Mouse (Mus musculus) B cell, adult 2 months (primary cell): ENCODE data around the gene Jph4.
A peak's percentile ranks its signal among the peaks of the same experiment; 100 is the strongest.

ENCODE experiments used
- DNase-seq, 2 experiments: peaks; one replicate each; pipeline ENCODE4 v3.0.0; 2022

The Jph4 gene

DNA sequence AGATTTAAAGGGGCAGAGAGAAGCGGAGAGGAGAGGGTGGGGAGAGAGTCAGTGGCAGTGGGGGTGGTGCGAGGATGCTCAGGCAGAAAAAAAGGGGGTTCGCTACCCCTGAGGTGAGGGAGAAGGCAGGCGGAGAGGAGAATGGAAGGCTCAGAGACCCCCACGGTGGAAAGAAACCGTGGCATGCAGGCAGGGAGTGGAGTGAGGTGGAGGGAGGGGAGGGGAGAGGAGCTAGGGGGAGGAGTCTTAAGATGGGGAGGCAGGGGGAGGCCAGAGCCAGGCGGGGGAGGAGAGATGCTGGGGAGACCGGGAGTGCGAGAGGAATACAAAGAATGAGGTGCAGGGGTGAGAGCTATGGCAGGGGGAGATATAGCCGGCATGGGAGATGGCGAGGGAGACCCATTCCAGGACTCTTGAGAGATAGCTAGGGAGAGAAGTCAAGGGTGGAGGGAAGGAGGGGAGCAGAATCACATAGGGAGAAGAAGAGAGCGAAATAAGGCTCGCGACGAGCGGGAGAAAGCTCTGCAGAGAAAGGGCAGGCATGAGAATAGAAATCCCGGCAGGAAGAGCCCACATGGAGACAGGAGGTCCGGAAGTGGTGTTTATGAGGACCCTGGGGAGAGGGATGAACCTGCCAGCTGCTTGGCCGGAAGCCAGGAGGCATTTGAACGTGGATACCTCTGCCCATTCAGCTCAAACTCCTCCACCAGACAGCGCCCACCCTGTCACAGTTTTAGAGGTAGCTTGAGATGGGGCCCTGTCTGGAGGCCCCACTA is at the start of gene Jph4:
Jph4 (minus strand) TSS at position 511 of the 776 bp plus-strand sequence.
- no peak for DNase-seq

DNA sequence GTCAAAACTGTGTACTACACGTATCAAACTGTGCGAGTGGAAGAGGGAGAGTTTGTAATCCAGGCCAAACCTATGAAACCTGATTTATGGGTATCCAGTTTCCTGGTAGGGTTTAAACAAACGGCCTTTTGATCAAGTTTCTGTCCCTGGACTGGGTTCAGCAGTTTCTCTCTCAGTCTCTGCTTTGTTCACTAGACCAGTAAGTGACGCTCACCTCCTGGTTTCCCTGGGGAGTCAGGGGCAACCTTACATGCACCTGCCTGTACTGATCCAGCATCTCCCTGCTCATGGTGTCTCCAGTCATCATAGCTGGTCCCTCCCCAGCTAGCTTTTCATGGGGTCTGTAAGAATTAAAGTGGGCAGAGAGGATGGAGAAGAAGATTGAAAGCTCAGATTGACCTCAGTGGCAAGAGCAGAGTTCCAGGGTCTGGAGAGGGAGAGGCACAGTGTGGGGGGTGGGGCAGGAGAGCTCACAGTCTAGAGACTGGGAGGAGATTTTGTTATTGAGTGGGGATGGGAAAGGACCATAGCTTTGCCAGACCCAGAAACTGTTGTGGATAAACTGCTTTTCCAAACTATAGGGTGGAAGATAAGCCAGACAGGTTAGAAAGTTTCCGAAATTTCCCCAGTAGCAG is 47.6 kb upstream of the Jph4 start:
- DNase-seq = no peak

DNA sequence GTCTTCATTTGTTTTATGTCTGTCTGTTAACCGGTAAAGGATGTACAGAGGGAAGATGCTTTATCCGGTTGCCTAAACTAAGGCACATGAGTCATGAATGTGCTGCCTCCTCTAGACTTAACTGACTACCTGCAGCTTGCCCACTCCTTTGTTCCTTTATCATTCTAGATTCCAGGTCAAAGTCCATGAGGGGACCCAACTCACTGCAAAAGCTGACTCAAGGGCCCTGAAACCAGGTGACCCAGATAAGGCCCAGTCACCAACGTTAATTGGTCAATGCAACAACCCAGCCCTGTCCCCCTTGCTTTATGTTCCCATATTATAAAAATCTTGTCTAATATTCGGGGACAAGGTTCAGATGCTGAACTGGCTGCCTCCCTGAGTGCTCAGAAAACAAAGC is 45.4 kb upstream of the Jph4 start:
- no peak for DNase-seq

DNA sequence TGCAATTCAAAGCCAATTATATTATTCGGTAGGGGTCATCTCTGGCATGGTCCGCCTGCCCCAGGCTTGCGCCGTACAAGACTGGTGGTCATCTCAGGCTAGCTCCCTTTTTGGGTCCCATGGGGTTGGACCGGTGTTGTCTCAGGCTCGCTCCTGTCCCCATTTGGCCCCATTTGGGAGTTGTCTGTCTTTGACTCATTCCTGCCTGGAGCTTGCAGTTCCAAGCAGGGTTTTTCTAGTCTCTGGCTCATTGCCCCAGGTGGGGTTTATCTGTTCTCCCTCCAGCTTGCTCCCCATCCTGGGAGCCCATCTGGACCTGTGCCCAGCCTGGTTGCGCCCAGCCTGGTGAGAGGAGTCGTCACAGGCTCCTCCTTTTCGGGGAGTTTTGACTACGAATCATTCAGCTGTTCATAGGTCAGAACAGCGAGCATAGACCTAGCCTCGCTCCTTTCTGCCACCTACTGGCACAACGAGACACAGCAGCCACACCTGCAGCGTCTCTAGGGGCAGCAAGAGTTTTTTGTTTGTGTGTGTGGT is 44.4 kb upstream of the Jph4 start:
- peak; percentile 81 for DNase-seq

DNA sequence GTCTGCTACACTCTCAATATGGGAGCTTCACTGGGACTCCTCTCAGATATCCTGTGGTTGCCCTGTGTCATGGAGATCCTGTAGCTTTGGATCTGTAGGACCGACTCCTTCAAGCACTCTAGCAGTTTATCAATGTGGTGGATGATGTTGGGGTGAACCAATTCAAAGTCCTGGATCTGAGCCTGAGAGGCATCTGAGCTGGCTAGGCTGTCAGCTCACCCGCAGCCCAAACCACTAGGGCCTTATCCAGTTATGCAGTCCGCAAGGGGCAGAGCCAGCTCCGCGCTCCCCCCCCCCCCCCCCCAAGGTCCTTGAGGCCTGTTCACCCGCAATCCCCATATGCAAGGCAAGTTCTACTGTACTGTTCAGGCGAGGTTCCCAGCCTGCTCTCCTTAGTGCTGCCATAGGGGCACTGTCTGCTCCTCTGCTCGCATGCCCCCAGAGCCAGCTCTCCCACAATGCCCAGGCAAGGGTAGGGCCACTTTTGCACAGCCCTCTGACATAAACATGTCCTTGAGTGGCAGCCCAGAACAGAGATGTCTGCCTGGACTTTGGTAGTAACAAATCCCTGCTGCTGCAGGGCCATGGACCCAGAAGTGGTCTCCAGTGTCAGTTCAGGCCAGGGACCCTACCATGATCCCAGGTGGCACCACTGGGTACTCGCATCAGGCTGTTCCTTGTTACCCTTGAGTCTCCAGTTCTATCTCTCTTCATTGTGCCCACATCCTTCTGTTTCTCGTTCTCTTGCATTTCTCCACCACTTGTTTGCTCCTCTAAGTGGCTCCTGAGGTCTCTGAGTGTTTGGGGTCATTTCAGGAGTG is 43.7 kb upstream of the Jph4 start:
- DNase-seq = no peak

DNA sequence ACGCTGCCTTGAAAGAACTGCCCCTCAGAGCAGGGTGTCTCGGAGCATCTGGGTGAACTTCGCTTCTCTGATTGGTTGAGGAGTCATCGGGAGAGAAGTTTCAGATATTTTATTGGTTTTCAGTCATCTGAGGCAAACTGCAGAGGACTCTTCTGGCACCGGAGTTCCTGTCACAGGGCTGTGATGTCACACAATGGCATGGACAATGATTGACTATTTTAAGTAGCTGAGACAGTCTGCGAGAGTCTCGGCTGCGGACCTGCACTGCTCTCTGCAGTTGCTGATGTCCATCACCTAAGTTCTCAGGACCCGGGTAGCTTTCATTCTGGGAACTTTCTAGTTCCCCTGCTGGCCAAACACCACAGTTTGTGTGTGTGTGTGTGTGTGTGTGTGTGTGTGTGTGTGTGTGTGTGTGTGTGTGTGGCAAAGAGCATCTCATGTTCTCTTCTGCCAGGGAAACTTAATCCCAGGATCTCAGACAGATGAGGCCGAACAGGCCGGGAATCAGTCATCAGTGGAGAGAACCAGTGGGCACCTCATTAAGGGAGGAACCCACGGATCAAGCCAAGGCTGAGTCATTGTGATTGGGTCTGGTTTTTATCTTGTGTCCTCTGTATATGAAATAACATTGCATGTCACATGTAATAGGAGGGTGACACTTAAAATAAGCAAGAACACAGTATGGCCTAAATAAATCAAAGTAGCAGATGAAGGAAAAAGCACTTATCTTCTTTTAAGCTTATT is 40.8 kb upstream of the Jph4 start:
- no peak for DNase-seq

DNA sequence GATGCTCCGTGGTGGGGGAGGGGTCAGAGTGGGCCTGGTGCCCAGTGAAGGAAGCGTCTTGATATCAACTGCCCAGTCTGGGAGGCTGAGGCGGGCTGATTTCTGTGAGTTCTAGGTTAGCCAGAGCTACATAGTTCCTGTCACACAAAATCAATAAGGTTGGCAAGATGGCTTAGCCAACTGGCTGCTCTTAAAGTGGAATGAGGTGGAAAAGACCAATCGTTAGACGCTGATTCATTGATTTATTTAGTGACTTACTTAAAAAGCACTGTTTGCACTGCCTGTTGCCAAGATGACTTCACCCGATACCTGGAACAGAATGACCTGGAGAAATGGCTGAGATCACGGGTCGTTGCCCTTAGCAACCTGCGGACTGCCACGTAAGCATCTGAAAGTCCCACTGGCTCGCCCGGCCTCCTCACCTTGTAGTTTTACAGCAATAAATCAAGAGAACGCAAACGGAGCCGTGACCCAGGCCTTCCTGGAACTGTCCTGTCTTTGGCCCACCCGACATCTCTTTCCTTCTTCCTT is 36.3 kb upstream of the Jph4 start:
- no peak for DNase-seq

DNA sequence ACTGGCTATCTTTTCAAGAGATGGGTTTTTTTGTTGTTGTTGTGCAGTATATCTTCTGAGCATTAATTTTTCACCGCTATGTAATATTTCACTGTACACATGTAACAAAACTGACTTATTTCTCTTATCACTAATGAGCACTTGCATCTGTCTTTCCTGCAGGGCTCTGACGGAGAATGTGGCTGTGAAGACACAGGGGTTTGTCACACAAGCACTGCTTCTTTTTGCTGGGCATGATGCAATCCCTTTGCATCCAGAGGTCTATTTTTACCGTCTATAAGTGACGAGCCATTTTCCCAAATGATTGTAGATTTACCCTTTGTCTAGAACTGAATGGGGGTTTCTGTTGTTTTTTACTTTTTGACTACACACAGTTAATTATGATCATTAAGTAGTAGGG is 35.4 kb upstream of the Jph4 start:
- no peak for DNase-seq

DNA sequence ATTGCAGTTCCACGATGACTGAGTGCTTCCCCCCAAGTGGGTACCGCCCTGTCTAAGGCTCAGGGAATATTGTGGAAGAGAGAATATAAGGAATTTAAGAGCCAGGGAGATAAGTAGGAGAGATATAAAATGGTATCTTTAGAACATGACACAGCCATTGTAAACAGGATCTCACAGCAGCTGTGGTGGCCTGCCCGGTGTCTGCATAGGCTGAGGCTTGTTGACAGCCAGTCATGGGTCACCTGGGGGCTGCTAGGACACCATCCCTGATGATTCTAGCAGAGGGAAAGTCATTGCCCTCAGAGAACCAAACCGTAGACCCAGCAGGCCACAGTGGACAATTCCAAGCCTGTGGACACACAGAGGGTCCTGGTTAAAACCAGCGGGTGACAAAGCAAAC is 34.2 kb upstream of the Jph4 start:
- no peak for DNase-seq

DNA sequence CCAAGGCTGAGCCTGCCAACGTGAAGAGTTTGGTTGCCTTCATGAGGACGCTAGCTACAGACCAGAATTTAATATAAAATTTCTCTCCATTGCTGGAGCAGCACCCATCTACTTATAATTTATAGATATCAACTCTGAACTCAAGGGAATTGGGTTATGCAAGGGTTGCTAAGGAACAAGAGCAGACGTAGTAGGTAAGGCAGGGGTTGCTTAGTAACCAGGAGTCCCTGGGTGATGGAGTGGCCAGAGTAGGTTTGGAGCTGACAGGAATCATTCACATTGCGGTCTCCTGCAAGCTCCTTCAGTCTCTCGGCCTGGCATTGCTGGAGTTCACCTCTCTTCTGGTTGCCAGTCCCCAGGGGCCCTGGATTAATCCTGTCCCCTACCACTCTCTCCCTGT is 32.3 kb upstream of the Jph4 start:
- DNase-seq = no peak

DNA sequence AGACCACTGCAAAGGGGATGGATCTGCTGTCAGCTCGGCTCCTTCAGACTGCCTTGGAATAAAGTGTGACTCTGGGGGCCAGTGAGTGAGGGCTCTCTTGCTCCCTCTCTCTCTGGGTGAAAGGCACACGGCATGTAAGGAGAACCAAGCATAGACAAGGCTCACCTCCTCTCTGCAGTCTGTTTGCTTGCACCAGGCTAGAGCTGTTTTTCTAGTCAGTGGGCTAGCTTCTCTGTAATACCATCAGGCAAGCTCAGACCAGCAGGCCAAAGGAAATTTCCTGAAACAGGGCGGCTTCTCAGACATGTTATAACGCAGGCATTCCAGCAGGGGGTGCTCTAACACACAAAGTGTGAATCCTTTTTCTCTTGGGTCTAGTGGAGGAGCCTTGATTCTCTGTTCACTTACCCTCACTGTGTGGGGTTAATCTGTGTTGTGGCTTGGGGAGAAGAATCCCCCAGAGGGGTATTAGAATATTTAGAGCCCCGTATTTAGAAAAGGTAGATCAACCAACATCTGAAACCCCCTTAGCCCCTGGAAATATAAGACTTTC is 31.7 kb upstream of the Jph4 start:
- peak; percentile 79 to 81 for DNase-seq

DNA sequence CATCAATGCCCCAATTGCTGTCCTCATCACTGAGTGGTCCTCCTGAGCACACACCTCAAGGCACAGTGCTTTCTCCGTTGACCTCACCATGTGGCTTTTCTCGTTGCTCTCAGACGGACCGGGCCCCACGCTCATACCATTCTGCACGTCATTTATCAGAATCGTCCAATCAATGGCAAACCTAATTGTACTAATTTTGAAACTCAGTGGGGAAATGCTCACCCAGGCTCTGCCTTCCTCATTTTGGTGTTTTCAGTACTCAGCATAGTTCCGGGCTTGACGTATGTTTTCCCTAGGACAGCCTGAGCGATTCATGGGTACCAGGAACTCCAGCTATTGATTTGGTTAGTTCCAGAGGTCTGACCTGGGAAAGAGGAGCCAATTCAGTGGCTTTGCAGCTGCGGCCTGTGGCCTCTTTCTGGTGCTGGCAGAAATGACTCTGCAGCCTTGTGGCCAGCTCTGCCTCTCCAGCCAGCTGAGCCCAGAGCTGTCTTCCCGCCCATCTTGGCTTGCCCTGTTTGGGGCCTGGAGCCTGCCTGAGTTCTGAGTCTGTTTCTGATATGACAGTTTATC is 30.2 kb upstream of the Jph4 start:
- peak; percentile 9 for DNase-seq

DNA sequence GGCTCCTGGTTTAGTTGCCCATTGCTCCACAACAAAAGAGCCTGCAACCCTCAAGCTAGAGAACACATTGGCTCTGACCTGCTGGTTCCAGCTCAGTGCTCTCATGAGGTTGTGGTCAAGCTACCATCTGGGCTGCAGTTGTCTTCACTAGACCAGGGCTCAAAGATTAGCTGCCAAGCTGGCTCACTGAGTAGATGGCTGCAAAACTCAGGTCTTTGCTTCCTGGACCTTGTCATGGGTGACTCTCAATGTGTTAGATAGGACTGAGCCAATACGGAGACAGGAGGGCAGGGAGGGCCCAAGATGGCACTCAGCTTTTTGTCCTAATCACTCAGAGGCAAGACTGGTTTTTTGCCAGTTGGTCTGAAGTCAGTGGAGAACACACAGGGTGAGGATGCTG is 29.6 kb upstream of the Jph4 start:
- no peak for DNase-seq

DNA sequence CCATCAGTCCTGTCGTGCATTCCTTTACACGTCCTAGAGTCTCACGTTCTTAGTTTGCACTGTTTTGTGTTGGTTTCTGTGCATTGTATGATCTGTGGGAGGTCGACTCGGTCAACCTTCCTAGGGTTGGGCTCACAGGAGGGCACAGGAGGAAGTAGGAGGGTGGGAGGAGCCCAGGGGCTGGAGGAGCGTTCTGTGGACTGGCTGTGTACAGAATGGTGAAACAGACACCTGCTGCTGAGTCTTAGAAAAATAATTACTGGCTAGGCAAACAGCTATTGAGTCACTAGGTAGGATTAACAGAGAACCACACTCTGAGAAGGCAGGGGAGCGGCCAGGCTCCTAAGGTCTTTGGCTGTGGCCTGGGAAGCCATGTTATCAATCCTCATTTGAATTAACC is 22.6 kb upstream of the Jph4 start:
- DNase-seq = no peak

DNA sequence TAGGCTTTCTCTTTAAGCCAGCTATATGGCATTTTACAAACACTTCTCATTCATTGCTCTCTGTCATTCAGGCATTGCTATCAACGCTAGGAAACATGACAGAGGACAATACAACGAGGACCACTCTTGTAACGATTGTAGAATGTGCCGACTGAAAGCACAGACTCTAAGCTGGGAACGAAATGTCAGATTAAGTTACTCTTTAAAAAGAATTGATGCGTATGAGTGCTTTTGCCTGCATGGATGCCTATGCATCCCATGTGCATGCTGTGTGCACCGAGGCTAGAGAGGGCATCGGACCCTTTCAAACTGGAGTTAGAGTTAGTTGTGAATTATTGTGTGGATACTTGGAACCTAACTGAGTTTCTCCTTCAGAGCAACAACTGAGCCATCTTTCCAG is 18.9 kb upstream of the Jph4 start:
- DNase-seq = no peak

DNA sequence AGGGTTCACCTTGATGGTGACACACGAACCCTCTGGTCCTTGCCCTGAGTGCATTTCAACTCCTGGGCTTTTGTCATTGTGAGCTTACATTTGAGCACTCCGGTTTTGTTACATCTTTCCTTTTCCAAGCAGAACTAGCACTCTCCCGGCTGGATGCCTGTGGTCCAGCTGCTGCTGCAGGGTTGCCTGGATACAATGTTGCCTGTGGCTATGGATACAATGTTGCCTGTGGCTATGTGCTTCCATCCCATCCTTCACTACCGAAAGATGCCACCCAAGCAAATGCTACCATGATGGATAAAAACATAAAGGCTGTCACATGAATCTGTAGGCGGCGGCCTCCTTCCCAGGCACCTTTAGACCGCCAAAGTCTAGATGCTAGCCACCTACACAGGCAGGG is 9.8 kb upstream of the Jph4 start:
- DNase-seq = no peak

DNA sequence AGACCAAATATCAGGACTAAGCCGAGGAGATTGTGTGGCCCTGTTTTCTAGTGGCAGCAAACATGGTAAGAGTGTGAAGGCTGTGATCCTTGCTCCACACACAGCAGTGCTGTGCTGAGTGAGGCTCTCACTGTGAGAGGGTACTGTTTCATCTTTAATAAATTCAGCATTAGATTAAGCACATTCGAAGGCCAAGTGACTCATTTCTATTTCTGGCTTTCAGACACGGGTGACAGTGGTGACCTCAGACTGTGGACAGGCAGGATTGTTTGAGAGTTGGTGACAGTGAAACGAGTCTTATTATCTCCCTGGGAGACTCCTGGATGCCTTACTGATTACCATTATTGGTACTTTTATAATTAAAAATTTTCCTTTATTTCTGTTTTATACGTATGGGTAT is 9.0 kb upstream of the Jph4 start:
- no peak for DNase-seq

DNA sequence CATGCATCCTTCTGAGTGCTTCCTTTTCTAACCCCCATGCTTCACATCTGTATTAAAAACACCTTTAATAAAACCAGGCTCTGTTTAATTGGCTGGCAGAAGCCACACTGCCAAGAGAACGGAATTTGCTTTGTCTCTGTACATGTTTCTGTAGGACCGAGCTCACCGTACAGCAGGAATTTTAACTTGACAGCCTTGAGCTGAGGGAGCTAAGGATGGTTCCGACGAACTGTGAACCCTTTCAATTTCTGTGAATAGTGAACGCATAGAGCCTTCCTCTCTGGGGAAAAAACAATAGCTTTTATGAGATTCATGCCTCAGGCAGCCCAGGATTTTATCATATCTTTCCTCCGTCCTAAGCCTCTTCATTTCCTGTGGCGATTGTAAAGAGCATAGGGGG is 5.6 kb upstream of the Jph4 start:
- DNase-seq = no peak

DNA sequence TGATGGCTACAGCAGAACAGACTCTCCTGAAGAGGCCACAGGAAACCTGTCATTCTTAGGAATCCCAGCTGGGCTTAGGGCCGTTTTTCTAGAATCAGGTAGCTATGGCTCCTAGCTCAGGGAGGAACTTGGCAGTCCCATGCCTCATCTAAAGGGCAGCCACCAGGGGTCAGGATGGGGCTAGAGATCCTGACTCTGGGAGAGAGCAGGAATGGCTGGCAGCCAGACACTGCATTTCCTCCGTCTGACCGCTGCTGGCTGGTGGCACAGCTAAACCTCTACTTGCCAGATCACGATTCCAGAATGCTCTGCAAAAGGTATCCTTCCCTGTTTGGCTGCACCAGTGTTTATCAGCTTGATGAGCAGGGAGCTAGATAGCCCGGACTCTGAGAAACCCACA is 5.2 kb upstream of the Jph4 start:
- DNase-seq = peak in 1 of 2 experiments; percentile 34

DNA sequence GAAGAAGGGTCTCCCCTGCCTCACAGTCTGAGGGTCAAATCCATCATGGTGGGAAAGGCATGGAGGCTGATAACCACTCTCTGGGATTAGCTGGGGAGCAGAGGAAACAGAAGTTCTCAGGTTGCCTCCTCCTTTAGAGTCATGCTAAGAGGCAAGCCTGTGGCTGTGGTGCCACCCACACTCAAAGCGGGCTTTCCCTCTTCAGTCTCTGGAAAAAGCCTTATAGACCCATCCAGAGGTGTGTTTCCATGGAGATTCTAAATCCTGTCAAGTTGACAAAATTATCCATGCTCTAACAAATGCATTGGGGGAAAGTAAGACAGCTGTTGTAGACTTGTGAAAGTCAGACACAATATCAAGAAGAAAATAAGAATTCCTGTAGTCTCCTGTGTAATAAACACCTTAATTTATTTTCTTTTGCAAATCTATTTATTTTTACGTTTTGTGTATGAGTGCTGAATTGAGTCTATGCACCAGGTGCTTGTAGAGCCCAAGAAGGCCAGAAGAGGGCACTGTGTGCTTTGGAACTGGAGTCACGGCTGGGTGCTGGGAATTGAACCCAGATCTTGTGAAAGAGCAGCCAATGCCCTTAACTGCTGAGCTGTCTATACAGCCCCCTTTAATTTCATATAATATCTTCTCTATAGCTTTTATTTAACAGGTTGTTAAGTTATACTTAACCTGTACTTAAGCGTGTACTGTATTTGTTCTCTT is 2.8 kb upstream of the Jph4 start:
- no peak for DNase-seq

DNA sequence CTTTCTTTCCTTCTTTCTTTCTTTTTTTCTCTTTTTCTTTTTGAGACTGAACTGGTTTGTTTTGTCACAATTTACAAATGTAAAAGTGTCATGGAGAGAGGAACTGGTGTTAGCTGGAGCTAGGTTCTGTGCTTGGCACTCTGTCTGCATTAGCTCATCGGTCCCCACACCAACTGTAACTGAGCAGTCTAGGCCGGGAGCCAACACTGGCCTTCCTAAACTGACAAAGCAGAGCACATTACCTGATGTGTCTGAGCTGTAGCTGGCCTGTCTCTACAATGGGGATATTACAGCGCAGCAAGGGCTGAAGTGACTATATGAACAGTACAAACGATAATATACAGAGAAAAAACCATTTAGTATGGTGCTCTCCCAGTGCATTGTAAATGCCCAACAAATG is 2.1 kb upstream of the Jph4 start:
- DNase-seq = no peak
